Mouse (Mus musculus): ENCODE results near the gene Tex52. TPM values are rescaled to one million over a fixed set of nuclear protein-coding genes. Genes with fewer than 3 reads are reported as not detected.

The Tex52 gene
- total RNA-seq, 2 experiments from 2014 or later, result not detected

- intact Hi-C loops (cut with DNase I), result no loop called here
- DNase-seq, result peak in 1 of 2 experiments; percentile 24
Observed at GRCm38 (mm10) chr6:128425046-128425445, 49.8 kb downstream of the Tex52 start.

- intact Hi-C loops (cut with DNase I), result no loop called here
- no peak for DNase-seq
Observed at GRCm38 (mm10) chr6:128427571-128427970, 52.3 kb downstream of the Tex52 start.

- DNase-seq, result no peak
- intact Hi-C loops (cut with DNase I), result no loop called here
Observed at GRCm38 (mm10) chr6:128429300-128429699, 54.0 kb downstream of the Tex52 start.

DNA sequence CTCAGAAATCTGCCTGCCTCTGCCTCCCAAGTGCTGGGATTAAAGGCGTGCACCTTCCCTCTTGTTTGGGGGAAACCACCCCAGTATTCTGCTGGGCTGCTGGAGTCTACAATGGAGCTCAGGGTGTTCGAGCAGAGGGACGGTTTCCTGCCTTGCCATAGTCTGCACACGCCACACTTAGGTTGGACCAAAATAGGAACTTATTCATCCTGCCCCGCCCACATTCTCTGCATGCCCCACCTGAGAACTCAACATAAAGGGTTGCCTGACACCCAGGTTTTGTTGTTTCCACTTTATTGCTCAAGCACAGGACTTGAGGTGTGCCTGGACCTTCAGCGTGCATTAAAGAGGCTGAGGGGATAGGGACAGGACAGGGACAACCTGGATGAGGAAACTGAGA, 54.6 kb downstream of the Tex52 start:
- intact Hi-C loops (cut with DNase I), result loop anchor here (10.0 kb wide), 1 partner anchor 335 kb away; no protein-coding TSS in a partner anchor

DNA sequence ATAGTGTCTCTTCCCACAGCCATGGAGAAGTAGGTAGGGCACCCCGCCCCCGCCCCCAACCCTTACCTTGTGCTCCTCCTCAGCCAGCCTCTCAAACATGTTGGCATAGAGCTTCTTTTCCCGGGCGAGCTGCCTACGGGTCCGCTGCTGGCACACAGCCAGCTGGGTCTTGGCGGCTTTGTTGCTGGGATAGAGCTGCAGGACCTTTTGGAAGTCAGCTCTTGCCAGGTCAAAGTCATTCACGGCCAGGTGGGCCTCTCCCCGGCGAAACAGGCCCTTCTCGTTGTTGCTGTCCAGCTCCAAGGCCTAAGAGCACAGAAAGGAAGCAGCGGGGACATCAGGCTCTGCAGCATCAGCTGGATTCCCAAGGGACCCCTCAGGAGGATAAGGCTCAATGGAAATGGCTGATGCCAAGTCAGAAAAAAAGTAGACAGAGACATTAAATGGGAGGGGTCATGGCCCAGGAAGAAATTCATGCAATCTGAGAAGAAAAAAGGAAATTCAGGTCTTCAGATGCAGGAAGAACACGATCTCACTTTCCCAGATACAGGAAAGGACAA, 57.2 kb downstream of the Tex52 start:
- peak; percentile 75 to 81 for DNase-seq
- intact Hi-C loops (cut with DNase I), result loop anchor here (10.0 kb wide), 1 partner anchor 332 kb away; no protein-coding TSS in a partner anchor

More for the DNA sequence above, 54.6 kb downstream of the Tex52 start:
- DNase-seq, result no peak

- no peak for DNase-seq
- intact Hi-C loops (cut with DNase I), result loop anchor here (10.0 kb wide), 1 partner anchor 331 kb away; no protein-coding TSS in a partner anchor
Observed at GRCm38 (mm10) chr6:128433566-128433965, 58.3 kb downstream of the Tex52 start.

Other genes starting within 250 kb of the Tex52 start
- gene Tspan9, start 231.9 kb upstream of the Tex52 start, total RNA-seq (2021), result 100 to 1,000 TPM; 184 to 197 TPM
- gene Tead4, start 74.6 kb upstream of the Tex52 start, total RNA-seq (2021), result 1 to 10 TPM; 5.7 to 6.1 TPM
- 1 to 10 TPM; 8.7 to 8.9 TPM for gene Tulp3, start 19.6 kb upstream of the Tex52 start, total RNA-seq (2021)
- 10 to 100 TPM; 14.7 to 15.3 TPM for gene Rhno1, start 12.5 kb upstream of the Tex52 start, total RNA-seq (2021)
- gene Foxm1, start 12.5 kb upstream of the Tex52 start, total RNA-seq (2021), result 10 to 100 TPM; 10.4 to 14.1 TPM
- not detected for gene Gm44596, start within 50 bp of the Tex52 start, total RNA-seq (2021)
- 1 to 10 TPM; 3.6 TPM for gene Nrip2, start 23.8 kb downstream of the Tex52 start, total RNA-seq (2021)
- gene Itfg2, start 49.5 kb downstream of the Tex52 start, total RNA-seq (2021), result 10 to 100 TPM; 21.5 to 30.8 TPM
- 100 to 1,000 TPM; 202 to 247 TPM for gene Fkbp4, start 63.2 kb downstream of the Tex52 start, total RNA-seq (2021)
- gene Pzp, start 151.3 kb downstream of the Tex52 start, total RNA-seq (2021), result 1 to 10 TPM in 1 of 2 experiments, under 1 TPM in 1; 0.50 to 1.3 TPM
- gene A2ml1, start 206.2 kb downstream of the Tex52 start, total RNA-seq (2021), result not detected
- gene Klrb1a, start 248.1 kb downstream of the Tex52 start, total RNA-seq (2021), result not detected